In genomic region chr10:59292558-59292957, GRCm38 (mm10) we compare ENCODE assay signal across 9 mouse cellular contexts. TPM values are rescaled to one million over a fixed set of nuclear protein-coding genes. Genes with fewer than 3 reads are reported as not detected.
A peak's percentile ranks its signal among the peaks of the same experiment; 100 is the strongest.
DNase-seq lines count a peak whose midpoint lies in the region; ATAC-seq and TF ChIP-seq lines count a peak whose summit lies in the region.
"Had no signal": no experiment of that assay in that cellular context is flagged by ENCODE, and none has a peak within 500 bp of the region (broad histone marks: within the 10 kb centered on the region; RNA-seq: fewer than 3 reads in every experiment).

No protein-coding gene starts in this region.

- H3K4me2 ChIP-seq in forebrain, embryonic 11.5 days (ENCODE audit: low read depth, low read length, severe bottlenecking) = no peak overlapping the region
- no peak overlapping the region for H3K4me2 ChIP-seq in lung, embryonic 15.5 days

- peak; percentile 94 for TF ChIP-seq CTCF in layer of hippocampus, adult 2 months (conservative IDR thresholded peaks at IDR 0.05)
- TF ChIP-seq CTCF in olfactory bulb, adult 2 months (IDR thresholded peaks at IDR 0.05; ENCODE audit: insufficient read depth, low read depth, low read length) = 0 out of 2 replicates have a peak, but pooled peaks have one; percentile 1

- peak; percentile 48 to 51 for DNase-seq in CD8-positive naive resting alpha-beta T cell, adult 2 months (ENCODE audit: low read depth in 2 of 2, low spot score in 2 of 2)
- peak; percentile 91 for DNase-seq in brain, adult 2 months (ENCODE audit: low read depth, low spot score)
- DNase-seq in forebrain, embryonic 11.5 days (ENCODE audit: low spot score) = peak; percentile 82
- DNase-seq in layer of hippocampus, adult 2 months (ENCODE audit: low spot score in 2 of 2) = peak; percentile 88 to 90
- peak; percentile 40 for DNase-seq in testis, postnatal 14 days (ENCODE audit: low spot score)

- H3K9me3 ChIP-seq in forebrain, embryonic 11.5 days (ENCODE audit: control insufficient read depth, low read length) = no peaks in the 10 kb centered on the region
- H3K9me3 ChIP-seq in lung, embryonic 15.5 days = no peaks in the 10 kb centered on the region

- no peak for TF ChIP-seq POLR2A in olfactory bulb, adult 2 months (IDR thresholded peaks at IDR 0.05; ENCODE audit: insufficient read depth, low read depth, low read length)

- peak; percentile 62; the same call in 1 of the 2 replicates for ATAC-seq in forebrain, embryonic 11.5 days (replicated peaks; ENCODE audit: low FRiP score)
- ATAC-seq in hematopoietic stem cell, adult 5-6 weeks (replicated peaks in 1 of 2; ENCODE audit: insufficient read depth in 1 of 2, low FRiP score in 2 of 2, low TSS enrichment in 1 of 2, low read depth in 1 of 2, poor library complexity in 2 of 2, severe bottlenecking in 2 of 2) = peak; percentile 60 to 68
- ATAC-seq in lung, embryonic 15.5 days (ENCODE audit: borderline replicate concordance, extremely low read depth, low FRiP score, low TSS enrichment) = peak; percentile 28; the same call in 1 of the 2 replicates

- H3K36me3 ChIP-seq in forebrain, embryonic 11.5 days (ENCODE audit: control insufficient read depth, insufficient read depth, low read length) = no peaks in the 10 kb centered on the region
- H3K36me3 ChIP-seq in lung, embryonic 15.5 days = no peaks in the 10 kb centered on the region

- no peak overlapping the region for H3K9ac ChIP-seq in forebrain, embryonic 11.5 days (ENCODE audit: low read length)
- H3K9ac ChIP-seq in lung, embryonic 15.5 days = no peak overlapping the region

- H3K4me3 ChIP-seq in forebrain, embryonic 11.5 days (ENCODE audit: low read depth, low read length) = no peak overlapping the region
- no peak overlapping the region for H3K4me3 ChIP-seq in layer of hippocampus, adult 2 months
- no peak overlapping the region for H3K4me3 ChIP-seq in lung, embryonic 15.5 days
- no peak overlapping the region for H3K4me3 ChIP-seq in olfactory bulb, adult 2 months (ENCODE audit: insufficient read depth, low read depth, low read length)
- H3K4me3 ChIP-seq: erythroblast, embryonic 14.5 days had no signal

- WGBS in forebrain, embryonic 11.5 days = 33% methylated on average over 4 of the region's 4 CpGs
- WGBS in lung, embryonic 15.5 days = 21% methylated on average over 4 of the region's 4 CpGs
- 24% methylated on average over 4 of the region's 4 CpGs for WGBS in olfactory bulb, adult 2 months

- no peaks in the 10 kb centered on the region for H3K4me1 ChIP-seq in forebrain, embryonic 11.5 days (replicated peaks; ENCODE audit: control insufficient read depth, insufficient read depth, low read length)
- H3K4me1 ChIP-seq in lung, embryonic 15.5 days = no peaks in the 10 kb centered on the region
- no peaks in the 10 kb centered on the region for H3K4me1 ChIP-seq in olfactory bulb, adult 2 months (ENCODE audit: control insufficient read depth, insufficient read depth, low read length)

- no peaks in the 10 kb centered on the region for H3K27me3 ChIP-seq in forebrain, embryonic 11.5 days (ENCODE audit: control insufficient read depth, insufficient read depth, low read length)
- H3K27me3 ChIP-seq in lung, embryonic 15.5 days = no peaks in the 10 kb centered on the region

- no peak overlapping the region for H3K27ac ChIP-seq in forebrain, embryonic 11.5 days (ENCODE audit: low read depth, low read length)
- no peak overlapping the region for H3K27ac ChIP-seq in layer of hippocampus, adult 2 months
- H3K27ac ChIP-seq in lung, embryonic 15.5 days = no peak overlapping the region
- no peak overlapping the region for H3K27ac ChIP-seq in olfactory bulb, adult 2 months (ENCODE audit: insufficient read depth, low read depth, low read length)

RNA-seq across cellular contexts. Expression of gene P4ha1, which starts 30.5 kb away (rescaled TPM):
- polyA plus RNA-seq in forebrain, embryonic 11.5 days (2014; fragmentation: Nextera tagmentation; extraction: Ambion mirVana) = 40.6 and 46.1 TPM in 2 replicates
- total RNA-seq in hematopoietic stem cell, adult 5-6 weeks (2017) = 40.1 and 43.2 TPM in 2 replicates
- total RNA-seq in layer of hippocampus, adult 2 months (2021) = 10 to 100 TPM; 41.9 to 48.9 TPM
- 71.3 and 72.0 TPM in 2 replicates for polyA plus RNA-seq in lung, embryonic 15.5 days (2015; fragmentation: Nextera tagmentation; extraction: Ambion mirVana)
- not detected in 2 replicates for polyA plus RNA-seq in olfactory bulb, adult 2 months (2012; ENCODE audit: insufficient read depth, insufficient read length, low replicate concordance, missing spikeins)

Comparison
In these comparisons a context has a peak if more than half of its experiments do, and no peak if none do; other contexts are left out.
1. DNase-seq: peak in every context shown above with its lines; median percentile 91 in brain, adult 2 months; 89 in layer of hippocampus, adult 2 months; 82 in forebrain, embryonic 11.5 days; 50 in CD8-positive naive resting alpha-beta T cell, adult 2 months; 40 in testis, postnatal 14 days.